Mouse (Mus musculus): ENCODE data around the gene Pfkfb3. TPM values are rescaled to one million over a fixed set of nuclear protein-coding genes. Genes with fewer than 3 reads are reported as not detected.
A peak's percentile ranks its signal among the peaks of the same experiment; 100 is the strongest.

Pfkfb3 gene
- polyA plus RNA-seq, 1 experiment from 2014 or later: 27.5 TPM

GRCm38 (mm10) chr2:11491471-11491870 lies 62.4 kb downstream of the Pfkfb3 start:
- Histone ChIP-seq H3K4me3 (no peak overlapping the region), H3K27ac (no peak overlapping the region), H3K4me1 (replicated peaks) (peaks cover 26% of the 10 kb centered on the region), H3K36me3 (peaks cover 72% of the 10 kb centered on the region), H3K9me3 (no peaks in the 10 kb centered on the region), H3K27me3 (no peaks in the 10 kb centered on the region), H3K4me2 (no peak overlapping the region), H3K9ac (no peak overlapping the region)
- 69% methylated on average over 3 of the region's 3 CpGs for WGBS
- no peak for ATAC-seq (ENCODE audit: low FRiP score)

GRCm38 (mm10) chr2:11490554-11490953 lies 63.3 kb downstream of the Pfkfb3 start:
- Histone ChIP-seq H3K4me3 (no peak overlapping the region), H3K36me3 (peaks cover 82% of the 10 kb centered on the region), H3K4me1 (replicated peaks) (peaks cover 19% of the 10 kb centered on the region), H3K9ac (no peak overlapping the region), H3K27me3 (no peaks in the 10 kb centered on the region), H3K27ac (no peak overlapping the region), H3K9me3 (no peaks in the 10 kb centered on the region), H3K4me2 (no peak overlapping the region)
- no peak for ATAC-seq (ENCODE audit: low FRiP score)
- 91% methylated on average over 4 of the region's 4 CpGs for WGBS

- peaks cover 100% of the 10 kb centered on the region for H3K36me3 ChIP-seq
- no peaks in the 10 kb centered on the region for H3K27me3 ChIP-seq
- H3K27ac ChIP-seq: no peak overlapping the region
- H3K4me1 ChIP-seq (replicated peaks): no peaks in the 10 kb centered on the region
- no peak overlapping the region for H3K4me3 ChIP-seq
- H3K4me2 ChIP-seq: no peak overlapping the region
- H3K9me3 ChIP-seq: no peaks in the 10 kb centered on the region
- 87% methylated on average over 4 of the region's 4 CpGs for WGBS
- no peak for ATAC-seq (ENCODE audit: low FRiP score)
- no peak overlapping the region for H3K9ac ChIP-seq
Observed at GRCm38 (mm10) chr2:11483226-11483625, 70.7 kb downstream of the Pfkfb3 start.

GRCm38 (mm10) chr2:11482364-11482763 lies 71.5 kb downstream of the Pfkfb3 start:
- H3K9me3 ChIP-seq: no peaks in the 10 kb centered on the region
- ATAC-seq (ENCODE audit: low FRiP score): no peak
- no peak overlapping the region for H3K27ac ChIP-seq
- no peaks in the 10 kb centered on the region for H3K4me1 ChIP-seq (replicated peaks)
- H3K9ac ChIP-seq: no peak overlapping the region
- WGBS: 93% methylated on average over 7 of the region's 7 CpGs
- H3K4me2 ChIP-seq: no peak overlapping the region
- H3K27me3 ChIP-seq: no peaks in the 10 kb centered on the region
- peaks cover 100% of the 10 kb centered on the region for H3K36me3 ChIP-seq
- H3K4me3 ChIP-seq: no peak overlapping the region

GRCm38 (mm10) chr2:11478960-11479359 lies 74.9 kb downstream of the Pfkfb3 start:
- Histone ChIP-seq H3K27ac (no peak overlapping the region), H3K36me3 (peaks cover 100% of the 10 kb centered on the region), H3K4me3 (no peak overlapping the region), H3K9me3 (no peaks in the 10 kb centered on the region), H3K9ac (no peak overlapping the region), H3K27me3 (no peaks in the 10 kb centered on the region), H3K4me1 (replicated peaks) (no peaks in the 10 kb centered on the region), H3K4me2 (no peak overlapping the region)
- ATAC-seq (ENCODE audit: low FRiP score): no peak
- 86% methylated on average over 2 of the region's 2 CpGs for WGBS

- Histone ChIP-seq H3K9ac (no peak overlapping the region), H3K27me3 (no peaks in the 10 kb centered on the region), H3K36me3 (peaks cover 99% of the 10 kb centered on the region), H3K4me3 (no peak overlapping the region), H3K9me3 (no peaks in the 10 kb centered on the region), H3K4me2 (no peak overlapping the region), H3K27ac (no peak overlapping the region), H3K4me1 (replicated peaks) (no peaks in the 10 kb centered on the region)
- 80% methylated on average over 7 of the region's 7 CpGs for WGBS
- ATAC-seq (ENCODE audit: low FRiP score): no peak
Observed at GRCm38 (mm10) chr2:11475316-11475715, 78.6 kb downstream of the Pfkfb3 start.

GRCm38 (mm10) chr2:11464661-11465099 lies 89.2 kb downstream of the Pfkfb3 start:
- Histone ChIP-seq H3K9ac (no peak overlapping the region), H3K4me3 (no peak overlapping the region), H3K36me3 (peaks cover 2% of the 10 kb centered on the region; the same call in 1 of the 2 replicates), H3K9me3 (no peaks in the 10 kb centered on the region), H3K4me1 (replicated peaks) (peaks cover 10% of the 10 kb centered on the region; the same call in 1 of the 2 replicates), H3K4me2 (no peak overlapping the region), H3K27ac (no peak overlapping the region), H3K27me3 (no peaks in the 10 kb centered on the region)
- ATAC-seq (ENCODE audit: low FRiP score): peak; percentile 86
- WGBS: 18% methylated on average over 3 of the region's 3 CpGs

- no peak overlapping the region for H3K4me2 ChIP-seq
- no peak overlapping the region for H3K4me3 ChIP-seq
- ATAC-seq (ENCODE audit: low FRiP score): no peak
- no peaks in the 10 kb centered on the region for H3K9me3 ChIP-seq
- no peaks in the 10 kb centered on the region for H3K36me3 ChIP-seq
- 83% methylated on average over 3 of the region's 3 CpGs for WGBS
- no peaks in the 10 kb centered on the region for H3K27me3 ChIP-seq
- H3K9ac ChIP-seq: no peak overlapping the region
- no peak overlapping the region for H3K27ac ChIP-seq
- H3K4me1 ChIP-seq (replicated peaks): peaks cover 10% of the 10 kb centered on the region; the same call in 1 of the 2 replicates
Observed at GRCm38 (mm10) chr2:11460976-11461375, 92.9 kb downstream of the Pfkfb3 start.

GRCm38 (mm10) chr2:11458494-11458893 lies 95.4 kb downstream of the Pfkfb3 start:
- Histone ChIP-seq H3K4me3 (no peak overlapping the region), H3K4me2 (no peak overlapping the region), H3K27me3 (no peaks in the 10 kb centered on the region), H3K27ac (no peak overlapping the region), H3K4me1 (replicated peaks) (no peaks in the 10 kb centered on the region), H3K9me3 (no peaks in the 10 kb centered on the region), H3K9ac (no peak overlapping the region), H3K36me3 (no peaks in the 10 kb centered on the region)
- WGBS: 90% methylated on average over 1 of the region's 1 CpGs
- no peak for ATAC-seq (ENCODE audit: low FRiP score)

GRCm38 (mm10) chr2:11457904-11458303 lies 96.0 kb downstream of the Pfkfb3 start:
- Histone ChIP-seq H3K4me1 (replicated peaks) (no peaks in the 10 kb centered on the region), H3K27me3 (no peaks in the 10 kb centered on the region), H3K4me2 (no peak overlapping the region), H3K36me3 (no peaks in the 10 kb centered on the region), H3K27ac (no peak overlapping the region), H3K9me3 (no peaks in the 10 kb centered on the region), H3K9ac (no peak overlapping the region), H3K4me3 (no peak overlapping the region)
- ATAC-seq (ENCODE audit: low FRiP score): no peak
- 75% methylated on average over 7 of the region's 7 CpGs for WGBS

GRCm38 (mm10) chr2:11448711-11449110 lies 105.2 kb downstream of the Pfkfb3 start:
- no peaks in the 10 kb centered on the region for H3K9me3 ChIP-seq
- no peak overlapping the region for H3K9ac ChIP-seq
- WGBS: 53% methylated on average over 3 of the region's 3 CpGs
- no peaks in the 10 kb centered on the region for H3K36me3 ChIP-seq
- no peak overlapping the region for H3K4me3 ChIP-seq
- H3K4me1 ChIP-seq (replicated peaks): no peaks in the 10 kb centered on the region
- no peak for ATAC-seq (ENCODE audit: low FRiP score)
- no peak overlapping the region for H3K27ac ChIP-seq
- H3K27me3 ChIP-seq: no peaks in the 10 kb centered on the region
- no peak overlapping the region for H3K4me2 ChIP-seq

- WGBS: 56% methylated on average over 2 of the region's 2 CpGs
- no peaks in the 10 kb centered on the region for H3K9me3 ChIP-seq
- H3K4me2 ChIP-seq: no peak overlapping the region
- no peak overlapping the region for H3K4me3 ChIP-seq
- no peak overlapping the region for H3K27ac ChIP-seq
- H3K27me3 ChIP-seq: no peaks in the 10 kb centered on the region
- no peaks in the 10 kb centered on the region for H3K4me1 ChIP-seq (replicated peaks)
- H3K9ac ChIP-seq: no peak overlapping the region
- H3K36me3 ChIP-seq: no peaks in the 10 kb centered on the region
- no peak for ATAC-seq (ENCODE audit: low FRiP score)
Observed at GRCm38 (mm10) chr2:11447865-11448264, 106.0 kb downstream of the Pfkfb3 start.

GRCm38 (mm10) chr2:11445722-11446121 lies 108.2 kb downstream of the Pfkfb3 start:
- Histone ChIP-seq H3K4me1 (replicated peaks) (no peaks in the 10 kb centered on the region), H3K27me3 (no peaks in the 10 kb centered on the region), H3K36me3 (no peaks in the 10 kb centered on the region), H3K4me2 (no peak overlapping the region), H3K9me3 (no peaks in the 10 kb centered on the region), H3K9ac (no peak overlapping the region), H3K4me3 (no peak overlapping the region), H3K27ac (no peak overlapping the region)
- WGBS: 81% methylated on average over 3 of the region's 3 CpGs
- no peak for ATAC-seq (ENCODE audit: low FRiP score)
